Mouse (Mus musculus): Measurements from ENCODE around the gene Il18r1. TPM values are rescaled to one million over a fixed set of nuclear protein-coding genes. Genes with fewer than 3 reads are reported as not detected.

The Il18r1 gene
- total RNA-seq (2021) = not detected

GRCm38 (mm10) chr1:40465477-40466430 is at the start of gene Il18r1:
TSS of gene Il18r1 (plus strand) at chr1:40465552.
- intact Hi-C loops (cut with DNase I) = no loop called here
- DNase-seq (ENCODE audit: low spot score in 2 of 2) = no peak

- no peak for DNase-seq (ENCODE audit: low spot score in 2 of 2)
- intact Hi-C loops (cut with DNase I) = no loop called here
Measured at GRCm38 (mm10) chr1:40417034-40417433, 48.3 kb upstream of the Il18r1 start.

GRCm38 (mm10) chr1:40418512-40418911 is 46.8 kb upstream of the Il18r1 start:
- DNase-seq (ENCODE audit: low spot score in 2 of 2) = no peak
- intact Hi-C loops (cut with DNase I) = no loop called here

- intact Hi-C loops (cut with DNase I) = no loop called here
- DNase-seq (ENCODE audit: low spot score in 2 of 2) = no peak
Measured at GRCm38 (mm10) chr1:40423892-40424291, 41.5 kb upstream of the Il18r1 start.

GRCm38 (mm10) chr1:40427270-40427669 is 38.1 kb upstream of the Il18r1 start:
- DNase-seq (ENCODE audit: low spot score in 2 of 2) = no peak
- intact Hi-C loops (cut with DNase I) = no loop called here

GRCm38 (mm10) chr1:40427901-40428300 is 37.5 kb upstream of the Il18r1 start:
- DNase-seq (ENCODE audit: low spot score in 2 of 2) = no peak
- intact Hi-C loops (cut with DNase I) = no loop called here

GRCm38 (mm10) chr1:40428910-40429675 is 36.3 kb upstream of the Il18r1 start, which contains the start of gene Il1rl1:
TSS of gene Il1rl1 (plus strand) at chr1:40429570.
- intact Hi-C loops (cut with DNase I) = no loop called here
- no peak for DNase-seq (ENCODE audit: low spot score in 2 of 2)

GRCm38 (mm10) chr1:40430143-40430834 is 35.1 kb upstream of the Il18r1 start:
- intact Hi-C loops (cut with DNase I) = no loop called here
- no peak for DNase-seq (ENCODE audit: low spot score in 2 of 2)

GRCm38 (mm10) chr1:40432169-40432568 is 33.2 kb upstream of the Il18r1 start:
- DNase-seq (ENCODE audit: low spot score in 2 of 2) = no peak
- intact Hi-C loops (cut with DNase I) = no loop called here

- intact Hi-C loops (cut with DNase I) = no loop called here
- DNase-seq (ENCODE audit: low spot score in 2 of 2) = no peak
Measured at GRCm38 (mm10) chr1:40435936-40436335, 29.4 kb upstream of the Il18r1 start.

- intact Hi-C loops (cut with DNase I) = no loop called here
- no peak for DNase-seq (ENCODE audit: low spot score in 2 of 2)
Measured at GRCm38 (mm10) chr1:40437340-40437739, 28.0 kb upstream of the Il18r1 start.

GRCm38 (mm10) chr1:40439504-40439903 is 25.8 kb upstream of the Il18r1 start:
- intact Hi-C loops (cut with DNase I) = no loop called here
- peak in 1 of 2 experiments; percentile 12 for DNase-seq (ENCODE audit: low spot score in 2 of 2)

GRCm38 (mm10) chr1:40444800-40445199 is 20.6 kb upstream of the Il18r1 start:
- peak; percentile 9 to 67 for DNase-seq (ENCODE audit: low spot score in 2 of 2)
- intact Hi-C loops (cut with DNase I) = no loop called here

- intact Hi-C loops (cut with DNase I) = no loop called here
- DNase-seq (ENCODE audit: low spot score in 2 of 2) = no peak
Measured at GRCm38 (mm10) chr1:40467306-40467705, 2.0 kb downstream of the Il18r1 start.

GRCm38 (mm10) chr1:40468805-40469204 is 3.5 kb downstream of the Il18r1 start:
- intact Hi-C loops (cut with DNase I) = no loop called here

GRCm38 (mm10) chr1:40469900-40470299 is 4.5 kb downstream of the Il18r1 start:
- intact Hi-C loops (cut with DNase I) = no loop called here
- no peak for DNase-seq (ENCODE audit: low spot score in 2 of 2)

More at GRCm38 (mm10) chr1:40468805-40469204, 3.5 kb downstream of the Il18r1 start:
- DNase-seq (ENCODE audit: low spot score in 2 of 2) = no peak

GRCm38 (mm10) chr1:40472401-40472800 is 7.0 kb downstream of the Il18r1 start:
- DNase-seq (ENCODE audit: low spot score in 2 of 2) = no peak
- intact Hi-C loops (cut with DNase I) = no loop called here

- intact Hi-C loops (cut with DNase I) = no loop called here
- no peak for DNase-seq (ENCODE audit: low spot score in 2 of 2)
Measured at GRCm38 (mm10) chr1:40473640-40474039, 8.3 kb downstream of the Il18r1 start.

GRCm38 (mm10) chr1:40474336-40474735 is 9.0 kb downstream of the Il18r1 start:
- intact Hi-C loops (cut with DNase I) = no loop called here
- DNase-seq (ENCODE audit: low spot score in 2 of 2) = no peak

GRCm38 (mm10) chr1:40475697-40476096 is 10.3 kb downstream of the Il18r1 start:
- intact Hi-C loops (cut with DNase I) = no loop called here
- DNase-seq (ENCODE audit: low spot score in 2 of 2) = no peak
